Mouse (Mus musculus) neural tube, embryonic 12.5 days (tissue): ENCODE results near the gene Nwd2. TPM values are rescaled to one million over a fixed set of nuclear protein-coding genes. Genes with fewer than 3 reads are reported as not detected.

Experiments
- ATAC-seq: fragments of 200-750 bp; cut with Nextera tagmentation; 2 replicates; pipeline ENCODE4 v1.8.0; 2017; ENCODE audit warnings: low read depth, mild to moderate bottlenecking, moderate TSS enrichment, moderate library complexity; ENCODE audit not compliant: low FRiP score
- H3K27ac ChIP-seq: fragments of 300-500 bp; sonication (generic); 2 replicates; pipeline ENCODE4 v1.5.1; 2016
- H3K27me3 ChIP-seq: fragments of 300-500 bp; sonication (generic); replicated peaks from 2 replicates; pipeline ENCODE4 v1.6.1; 2016; ENCODE audit warnings: mild to moderate bottlenecking
- H3K36me3 ChIP-seq: fragments of 300-500 bp; sonication (generic); 2 replicates; pipeline ENCODE4 v1.6.1; 2016; ENCODE audit warnings: mild to moderate bottlenecking
- H3K4me1 ChIP-seq: fragments of 300-500 bp; sonication (generic); 2 replicates; pipeline ENCODE4 v1.6.1; 2016
- H3K4me2 ChIP-seq: fragments of 300-500 bp; sonication (generic); replicated peaks from 2 replicates; pipeline ENCODE4 v1.6.1; 2016; ENCODE audit warnings: mild to moderate bottlenecking
- H3K4me3 ChIP-seq: fragments of 300-500 bp; sonication (generic); 2 replicates; pipeline ENCODE4 v1.5.1; 2016
- H3K9ac ChIP-seq: fragments of 300-500 bp; sonication (generic); 2 replicates; pipeline ENCODE4 v1.6.1; 2016; ENCODE audit warnings: mild to moderate bottlenecking
- H3K9me3 ChIP-seq: fragments of 300-500 bp; sonication (generic); 2 replicates; pipeline ENCODE4 v1.6.1; 2016; ENCODE audit warnings: mild to moderate bottlenecking
- WGBS: fragments of 180-500 bp; shearing (Covaris S2); methylation state at CpG from one replicate; pipeline ENCODE4 v1.1.7; 2016; 5-methylcytosine and 5-hydroxymethylcytosine counted together
- polyA plus RNA-seq: library from polyadenylated mRNA; unstranded; fragments of >200 nt; fragmentation: Nextera tagmentation; extraction: Ambion mirVana; gene quantifications from 2 replicates; pipeline ENCODE4 v1.2.1, GENCODE M21; 2016

Nwd2 gene
- polyA plus RNA-seq, 1 experiment from 2014 or later = 6.7 TPM

- no peak overlapping the region for H3K4me2 ChIP-seq
Measured at GRCm38 (mm10) chr5:63675934-63676333, 27.0 kb downstream of the Nwd2 start.

GRCm38 (mm10) chr5:63689084-63689483, 40.2 kb downstream of the Nwd2 start:
- Histone ChIP-seq H3K27ac (no peak overlapping the region), H3K4me2 (no peak overlapping the region), H3K4me3 (no peak overlapping the region), H3K9me3 (no peaks in the 10 kb centered on the region), H3K9ac (no peak overlapping the region), H3K36me3 (no peaks in the 10 kb centered on the region), H3K27me3 (no peaks in the 10 kb centered on the region), H3K4me1 (no peaks in the 10 kb centered on the region)
- 75% methylated on average over 1 of the region's 1 CpGs for WGBS
- ATAC-seq = no peak

More at GRCm38 (mm10) chr5:63675934-63676333, 27.0 kb downstream of the Nwd2 start:
- no peak overlapping the region for H3K9ac ChIP-seq
- 76% methylated on average over 2 of the region's 2 CpGs for WGBS
- no peak overlapping the region for H3K4me3 ChIP-seq
- no peaks in the 10 kb centered on the region for H3K27me3 ChIP-seq
- H3K9me3 ChIP-seq = no peaks in the 10 kb centered on the region
- H3K27ac ChIP-seq = no peak overlapping the region
- H3K4me1 ChIP-seq = no peaks in the 10 kb centered on the region
- ATAC-seq = no peak
- H3K36me3 ChIP-seq = no peaks in the 10 kb centered on the region

GRCm38 (mm10) chr5:63696784-63697183, 47.9 kb downstream of the Nwd2 start:
- Histone ChIP-seq H3K9ac (no peak overlapping the region), H3K27me3 (no peaks in the 10 kb centered on the region), H3K4me1 (no peaks in the 10 kb centered on the region), H3K36me3 (no peaks in the 10 kb centered on the region), H3K27ac (no peak overlapping the region), H3K4me3 (no peak overlapping the region), H3K9me3 (no peaks in the 10 kb centered on the region), H3K4me2 (no peak overlapping the region)
- WGBS = 82% methylated on average over 2 of the region's 2 CpGs
- no peak for ATAC-seq

GRCm38 (mm10) chr5:63697196-63697595, 48.3 kb downstream of the Nwd2 start:
- no peaks in the 10 kb centered on the region for H3K27me3 ChIP-seq
- no peaks in the 10 kb centered on the region for H3K36me3 ChIP-seq
- H3K9me3 ChIP-seq = no peaks in the 10 kb centered on the region
- WGBS = 70% methylated on average over 5 of the region's 5 CpGs
- H3K4me3 ChIP-seq = no peak overlapping the region
- H3K4me2 ChIP-seq = no peak overlapping the region
- no peak overlapping the region for H3K27ac ChIP-seq
- no peaks in the 10 kb centered on the region for H3K4me1 ChIP-seq
- ATAC-seq = no peak
- no peak overlapping the region for H3K9ac ChIP-seq

GRCm38 (mm10) chr5:63728955-63729354, 80.1 kb downstream of the Nwd2 start:
- no peaks in the 10 kb centered on the region for H3K27me3 ChIP-seq
- no peaks in the 10 kb centered on the region for H3K9me3 ChIP-seq
- H3K27ac ChIP-seq = no peak overlapping the region
- no peak overlapping the region for H3K4me2 ChIP-seq
- no peaks in the 10 kb centered on the region for H3K4me1 ChIP-seq
- no peak for ATAC-seq
- no peak overlapping the region for H3K4me3 ChIP-seq
- 81% methylated on average over 3 of the region's 3 CpGs for WGBS
- H3K9ac ChIP-seq = no peak overlapping the region
- no peaks in the 10 kb centered on the region for H3K36me3 ChIP-seq

- no peak overlapping the region for H3K27ac ChIP-seq
- no peaks in the 10 kb centered on the region for H3K9me3 ChIP-seq
- H3K9ac ChIP-seq = no peak overlapping the region
- no peaks in the 10 kb centered on the region for H3K36me3 ChIP-seq
- no peaks in the 10 kb centered on the region for H3K4me1 ChIP-seq
- H3K4me3 ChIP-seq = no peak overlapping the region
- no peak for ATAC-seq
- WGBS = 75% methylated on average over 7 of the region's 7 CpGs
- H3K27me3 ChIP-seq = no peaks in the 10 kb centered on the region
- no peak overlapping the region for H3K4me2 ChIP-seq
Measured at GRCm38 (mm10) chr5:63735521-63735920, 86.6 kb downstream of the Nwd2 start.

- Histone ChIP-seq H3K4me1 (no peaks in the 10 kb centered on the region), H3K9ac (no peak overlapping the region), H3K27me3 (no peaks in the 10 kb centered on the region), H3K27ac (no peak overlapping the region), H3K4me2 (no peak overlapping the region), H3K9me3 (no peaks in the 10 kb centered on the region), H3K4me3 (no peak overlapping the region), H3K36me3 (no peaks in the 10 kb centered on the region)
- no peak for ATAC-seq
- 91% methylated on average over 2 of the region's 2 CpGs for WGBS
Measured at GRCm38 (mm10) chr5:63743426-63743825, 94.5 kb downstream of the Nwd2 start.

- Histone ChIP-seq H3K9ac (no peak overlapping the region), H3K4me2 (no peak overlapping the region), H3K36me3 (no peaks in the 10 kb centered on the region), H3K27ac (no peak overlapping the region), H3K4me3 (no peak overlapping the region), H3K27me3 (no peaks in the 10 kb centered on the region), H3K9me3 (no peaks in the 10 kb centered on the region), H3K4me1 (no peaks in the 10 kb centered on the region)
- 65% methylated on average over 2 of the region's 2 CpGs for WGBS
- ATAC-seq = no peak
Measured at GRCm38 (mm10) chr5:63748299-63748698, 99.4 kb downstream of the Nwd2 start.

- Histone ChIP-seq H3K27ac (no peak overlapping the region), H3K9me3 (no peaks in the 10 kb centered on the region), H3K27me3 (no peaks in the 10 kb centered on the region), H3K36me3 (no peaks in the 10 kb centered on the region), H3K4me1 (no peaks in the 10 kb centered on the region), H3K4me2 (no peak overlapping the region), H3K9ac (no peak overlapping the region), H3K4me3 (no peak overlapping the region)
- 85% methylated on average over 1 of the region's 1 CpGs for WGBS
- no peak for ATAC-seq
Measured at GRCm38 (mm10) chr5:63748759-63749158, 99.9 kb downstream of the Nwd2 start.

- Histone ChIP-seq H3K27ac (no peak overlapping the region), H3K4me3 (no peak overlapping the region), H3K9ac (no peak overlapping the region), H3K36me3 (no peaks in the 10 kb centered on the region), H3K4me2 (no peak overlapping the region), H3K9me3 (no peaks in the 10 kb centered on the region), H3K4me1 (no peaks in the 10 kb centered on the region), H3K27me3 (no peaks in the 10 kb centered on the region)
- ATAC-seq = no peak
- WGBS = 67% methylated on average over 5 of the region's 5 CpGs
Measured at GRCm38 (mm10) chr5:63755092-63755761, 106.3 kb downstream of the Nwd2 start.

GRCm38 (mm10) chr5:63755938-63756337, 107.0 kb downstream of the Nwd2 start:
- no peak for ATAC-seq
- Histone ChIP-seq H3K9me3 (no peaks in the 10 kb centered on the region), H3K27me3 (no peaks in the 10 kb centered on the region), H3K4me3 (no peak overlapping the region), H3K36me3 (no peaks in the 10 kb centered on the region), H3K4me2 (no peak overlapping the region), H3K27ac (no peak overlapping the region), H3K9ac (no peak overlapping the region), H3K4me1 (no peaks in the 10 kb centered on the region)
- 88% methylated on average over 3 of the region's 3 CpGs for WGBS

GRCm38 (mm10) chr5:63765886-63766285, 117.0 kb downstream of the Nwd2 start:
- no peak for ATAC-seq
- no peaks in the 10 kb centered on the region for H3K36me3 ChIP-seq
- WGBS = 93% methylated on average over 4 of the region's 4 CpGs
- no peaks in the 10 kb centered on the region for H3K4me1 ChIP-seq
- no peak overlapping the region for H3K4me2 ChIP-seq
- H3K9me3 ChIP-seq = no peaks in the 10 kb centered on the region
- no peaks in the 10 kb centered on the region for H3K27me3 ChIP-seq
- H3K27ac ChIP-seq = no peak overlapping the region
- H3K4me3 ChIP-seq = no peak overlapping the region
- no peak overlapping the region for H3K9ac ChIP-seq

GRCm38 (mm10) chr5:63766715-63767114, 117.8 kb downstream of the Nwd2 start:
- Histone ChIP-seq H3K9ac (no peak overlapping the region), H3K4me2 (no peak overlapping the region), H3K27me3 (no peaks in the 10 kb centered on the region), H3K4me1 (no peaks in the 10 kb centered on the region), H3K9me3 (no peaks in the 10 kb centered on the region), H3K36me3 (no peaks in the 10 kb centered on the region), H3K4me3 (no peak overlapping the region), H3K27ac (no peak overlapping the region)
- 0 out of 2 replicates have a peak, but pooled peaks have one; percentile 36 for ATAC-seq
- 50% methylated on average over 6 of the region's 6 CpGs for WGBS
